Mouse (Mus musculus): Measurements from ENCODE around the gene Fam135a. TPM values are rescaled to one million over a fixed set of nuclear protein-coding genes. Genes with fewer than 3 reads are reported as not detected.

The Fam135a gene
- total and polyA plus RNA-seq, 3 experiments: not detected

DNA sequence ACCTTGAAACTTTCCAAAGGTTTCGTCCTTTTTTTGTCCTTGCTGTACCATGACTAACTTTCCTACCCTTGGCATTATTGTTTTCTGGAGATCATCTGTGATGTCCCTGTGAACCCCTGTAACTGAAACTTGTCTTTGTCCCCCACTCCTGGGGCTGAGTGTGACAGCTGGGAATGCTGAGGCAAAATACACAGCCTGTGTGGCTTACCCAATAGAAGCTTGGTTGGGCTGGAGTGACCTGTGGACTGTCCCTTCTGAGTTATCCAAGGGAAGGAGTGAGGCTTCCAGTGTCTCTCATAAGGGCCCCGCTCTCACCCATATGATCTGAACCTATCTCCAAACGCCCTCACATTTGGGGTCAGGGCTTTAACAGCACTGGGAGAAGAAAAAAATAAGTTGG lies 102.6 kb downstream of the Fam135a start:
- H3K27me3 ChIP-seq (ENCODE audit: control insufficient read depth in 1 of 2, insufficient read depth in 2 of 2, low read length in 2 of 2): no peaks in the 10 kb centered on the region
- peaks cover 4 to 16% of the 10 kb centered on the region in 2 experiments for H3K4me1 ChIP-seq (ENCODE audit: control insufficient read depth in 1 of 2, insufficient read depth in 2 of 2, low read length in 2 of 2)
- no peak overlapping the region for H3K9ac ChIP-seq (ENCODE audit: control insufficient read depth, low read depth, low read length, poor library complexity, severe bottlenecking)
- H3K9me3 ChIP-seq (replicated peaks; ENCODE audit: insufficient read depth, low read length): no peaks in the 10 kb centered on the region
- no peaks in the 10 kb centered on the region for H3K79me2 ChIP-seq (ENCODE audit: control insufficient read depth, insufficient read depth, low read length, poor library complexity)
- H3K36me3 ChIP-seq (ENCODE audit: control insufficient read depth in 1 of 2, insufficient read depth in 2 of 2, low read length in 2 of 2): peaks cover 0 to 16% of the 10 kb centered on the region in 2 experiments; a peak in 2 of 4 replicates
- H3K27ac ChIP-seq (ENCODE audit: control insufficient read depth, low read depth, low read length): peak overlapping the region; percentile 67; the same call in 1 of the 2 replicates
- no peak for DNase-seq (ENCODE audit: low read depth, low spot score)
- no peak overlapping the region for H3K4me3 ChIP-seq (ENCODE audit: control insufficient read depth in 1 of 2, insufficient read depth in 1 of 2, low read depth in 2 of 2, low read length in 2 of 2)
- no peak for TF ChIP-seq JUND (IDR thresholded peaks at IDR 0.05; ENCODE audit: low read depth, low read length)
- TF ChIP-seq CHD1 (IDR thresholded peaks at IDR 0.05; ENCODE audit: low read depth, low read length): no peak
- no peak for TF ChIP-seq ZMIZ1 (IDR thresholded peaks at IDR 0.05; ENCODE audit: low read depth, low read length)
- TF ChIP-seq MAZ (IDR thresholded peaks at IDR 0.05; ENCODE audit: low read depth, low read length): no peak
- TF ChIP-seq MYB (IDR thresholded peaks at IDR 0.05; ENCODE audit: low read depth, low read length): no peak
- TF ChIP-seq POLR2AphosphoS5 (IDR thresholded peaks at IDR 0.05; ENCODE audit: borderline replicate concordance, low read depth, low read length): no peak
- TF ChIP-seq GATA1 (IDR thresholded peaks at IDR 0.05; ENCODE audit: low read depth, low read length): no peak
- TF ChIP-seq BHLHE40 (IDR thresholded peaks at IDR 0.05; ENCODE audit: borderline replicate concordance, low read depth, low read length): no peak
- TF ChIP-seq SMC3 (IDR thresholded peaks at IDR 0.05; ENCODE audit: low read depth, low read length): no peak
- TF ChIP-seq E2F4 (IDR thresholded peaks at IDR 0.05; ENCODE audit: borderline replicate concordance, low read depth, low read length): no peak
- no peak for TF ChIP-seq TCF12 (IDR thresholded peaks at IDR 0.05; ENCODE audit: low read depth, low read length)
- TF ChIP-seq CTCF (IDR thresholded peaks at IDR 0.05 in 2 of 3, conservative IDR thresholded peaks at IDR 0.05 in 1 of 3; ENCODE audit: control insufficient read depth in 1 of 3, insufficient read depth in 1 of 3, low read depth in 2 of 3, low read length in 3 of 3, poor library complexity in 1 of 3, severe bottlenecking in 1 of 3): no peak

GRCm38 (mm10) chr1:23995420-23995819 lies 104.7 kb downstream of the Fam135a start:
- H3K4me1 ChIP-seq (ENCODE audit: control insufficient read depth in 1 of 2, insufficient read depth in 2 of 2, low read length in 2 of 2): peaks cover 4 to 16% of the 10 kb centered on the region in 2 experiments
- H3K36me3 ChIP-seq (ENCODE audit: control insufficient read depth in 1 of 2, insufficient read depth in 2 of 2, low read length in 2 of 2): peaks cover 0 to 16% of the 10 kb centered on the region in 2 experiments; a peak in 2 of 4 replicates
- H3K9me3 ChIP-seq (replicated peaks; ENCODE audit: insufficient read depth, low read length): no peaks in the 10 kb centered on the region
- no peak for DNase-seq (ENCODE audit: low read depth, low spot score)
- no peak overlapping the region for H3K27ac ChIP-seq (ENCODE audit: control insufficient read depth, low read depth, low read length)
- H3K27me3 ChIP-seq (ENCODE audit: control insufficient read depth in 1 of 2, insufficient read depth in 2 of 2, low read length in 2 of 2): no peaks in the 10 kb centered on the region
- TF ChIP-seq USF2 (IDR thresholded peaks at IDR 0.05; ENCODE audit: borderline replicate concordance in 1 of 2, insufficient read depth in 1 of 2, low read depth in 1 of 2, low read length in 2 of 2): no peak
- no peak for TF ChIP-seq POLR2AphosphoS5 (IDR thresholded peaks at IDR 0.05; ENCODE audit: borderline replicate concordance, low read depth, low read length)
- H3K9ac ChIP-seq (ENCODE audit: control insufficient read depth, low read depth, low read length, poor library complexity, severe bottlenecking): no peak overlapping the region
- no peak overlapping the region for H3K4me3 ChIP-seq (ENCODE audit: control insufficient read depth in 1 of 2, insufficient read depth in 1 of 2, low read depth in 2 of 2, low read length in 2 of 2)
- no peaks in the 10 kb centered on the region for H3K79me2 ChIP-seq (ENCODE audit: control insufficient read depth, insufficient read depth, low read length, poor library complexity)

- DNase-seq (ENCODE audit: low read depth, low spot score): peak; percentile 57
- Histone ChIP-seq H3K4me3 (ENCODE audit: control insufficient read depth in 1 of 2, insufficient read depth in 1 of 2, low read depth in 2 of 2, low read length in 2 of 2) (peak overlapping the region in 1 of 2 experiments; percentile 28; a peak in 1 of 4 replicates), H3K79me2 (ENCODE audit: control insufficient read depth, insufficient read depth, low read length, poor library complexity) (no peaks in the 10 kb centered on the region), H3K36me3 (ENCODE audit: control insufficient read depth in 1 of 2, insufficient read depth in 2 of 2, low read length in 2 of 2) (peaks cover 0 to 6% of the 10 kb centered on the region in 2 experiments; a peak in 2 of 4 replicates), H3K4me1 (ENCODE audit: control insufficient read depth in 1 of 2, insufficient read depth in 2 of 2, low read length in 2 of 2) (no peaks in the 10 kb centered on the region), H3K9ac (ENCODE audit: control insufficient read depth, low read depth, low read length, poor library complexity, severe bottlenecking) (no peak overlapping the region), H3K9me3 (replicated peaks; ENCODE audit: insufficient read depth, low read length) (no peaks in the 10 kb centered on the region), H3K27me3 (ENCODE audit: control insufficient read depth in 1 of 2, insufficient read depth in 2 of 2, low read length in 2 of 2) (no peaks in the 10 kb centered on the region), H3K27ac (ENCODE audit: control insufficient read depth, low read depth, low read length) (no peak overlapping the region)
- TF ChIP-seq MEF2A (IDR thresholded peaks at IDR 0.05; ENCODE audit: extremely low read depth, insufficient replicate concordance, low read depth, low read length, poor library complexity, severe bottlenecking) (no peak), ZNF384 (IDR thresholded peaks at IDR 0.05; ENCODE audit: low read depth, low read length) (peak; percentile 64), POLR2A (IDR thresholded peaks at IDR 0.05; ENCODE audit: control insufficient read depth in 1 of 2, insufficient read depth in 1 of 2, low read depth in 1 of 2, low read length in 2 of 2, poor library complexity in 1 of 2) (no peak)
These were observed 117.0 kb downstream of the Fam135a start for GRCm38 (mm10) chr1:23983118-23983517.
